Mouse (Mus musculus) ES-E14 (cell line): ENCODE data around the gene Duoxa1. TPM values are rescaled to one million over a fixed set of nuclear protein-coding genes. Genes with fewer than 3 reads are reported as not detected.

ENCODE experiments used
- DNase-seq: peaks from one replicate; pipeline ENCODE4 v3.0.0-alpha.2; 2013; ENCODE audit warnings: low read depth, low spot score
- H3K27ac ChIP-seq: 2 replicates; pipeline ENCODE4 v1.5.1; 2012; ENCODE audit warnings: low read depth, mild to moderate bottlenecking, low read length, moderate library complexity, mixed read lengths; ENCODE audit not compliant: poor library complexity, insufficient read depth, severe bottlenecking
- H3K36me3 ChIP-seq: 2 replicates; pipeline ENCODE4 v1.6.1; 2012; ENCODE audit warnings: mild to moderate bottlenecking, low read length, moderate library complexity, mixed read lengths; ENCODE audit not compliant: control insufficient read depth, poor library complexity, insufficient read depth, severe bottlenecking
- H3K4me1 ChIP-seq, 2 experiments: fragments of 150-350 bp in 1 of 2; sonication (generic) in 1 of 2; 2 replicates each; pipeline ENCODE4 v1.6.1; 2012; ENCODE audit warnings: low read length in 2 of 2, mild to moderate bottlenecking in 1 of 2, mixed read lengths in 1 of 2; ENCODE audit not compliant: control insufficient read depth in 2 of 2, insufficient read depth in 2 of 2, poor library complexity in 1 of 2
- H3K4me3 ChIP-seq, 2 experiments: fragments of 150-350 bp in 1 of 2; sonication (generic) in 1 of 2; 2 replicates each; pipeline ENCODE4 v1.5.1; 2012; ENCODE audit warnings: low read length in 2 of 2, low read depth in 1 of 2, mild to moderate bottlenecking in 1 of 2, mixed read lengths in 1 of 2; ENCODE audit not compliant: insufficient read depth in 1 of 2, poor library complexity in 1 of 2, severe bottlenecking in 1 of 2
- H3K9ac ChIP-seq: 2 replicates; pipeline ENCODE4 v1.6.1; 2012; ENCODE audit warnings: low read depth, mild to moderate bottlenecking, low read length, mixed read lengths; ENCODE audit not compliant: poor library complexity, insufficient read depth, severe bottlenecking
- H3K9me3 ChIP-seq: fragments of 150-350 bp; sonication (generic); 2 replicates; pipeline ENCODE4 v1.6.1; 2012; ENCODE audit warnings: low read depth, mild to moderate bottlenecking, low read length; ENCODE audit not compliant: control insufficient read depth, insufficient read depth
- CHD2 ChIP-seq: IDR thresholded peaks from 2 replicates; pipeline ENCODE4 v1.6.1; 2014; ENCODE audit warnings: mild to moderate bottlenecking, low read depth, low read length, inconsistent platforms
- HCFC1 ChIP-seq: IDR thresholded peaks from 2 replicates; pipeline ENCODE4 v1.6.1; 2012; ENCODE audit warnings: low read length, inconsistent platforms, borderline replicate concordance; ENCODE audit not compliant: insufficient read depth
- MAFK ChIP-seq: IDR thresholded peaks from 2 replicates; pipeline ENCODE4 v1.6.1; 2014; ENCODE audit warnings: mild to moderate bottlenecking, low read depth, low read length, inconsistent platforms; ENCODE audit not compliant: insufficient read depth
- ZC3H11A ChIP-seq: IDR thresholded peaks from 2 replicates; pipeline ENCODE4 v1.6.1; 2012; ENCODE audit warnings: low read depth, mild to moderate bottlenecking, inconsistent platforms, low read length, borderline replicate concordance
- ZNF384 ChIP-seq: IDR thresholded peaks from 2 replicates; pipeline ENCODE4 v1.6.1; 2012; ENCODE audit warnings: low read depth, low read length, inconsistent platforms
- in situ Hi-C, 2 experiments: fragments of 600-800 bp; cut with MboI; formaldehyde crosslinking; loops; one replicate each; pipeline ENCODE4 v1.15.1; 2025; ENCODE audit warnings: low sequenced_read_pairs in 2 of 2, inconsistent platforms in 1 of 2; ENCODE audit not compliant: unreplicated experiment in 2 of 2
- total RNA-seq: library from RNA; depleted of rRNA; stranded (reverse); fragments of 300-350 nt; gene quantifications from 2 replicates; pipeline ENCODE4 v1.2.3, GENCODE M21; 2012

The Duoxa1 gene
- total RNA-seq, 1 experiment, result 1.3 TPM

DNA sequence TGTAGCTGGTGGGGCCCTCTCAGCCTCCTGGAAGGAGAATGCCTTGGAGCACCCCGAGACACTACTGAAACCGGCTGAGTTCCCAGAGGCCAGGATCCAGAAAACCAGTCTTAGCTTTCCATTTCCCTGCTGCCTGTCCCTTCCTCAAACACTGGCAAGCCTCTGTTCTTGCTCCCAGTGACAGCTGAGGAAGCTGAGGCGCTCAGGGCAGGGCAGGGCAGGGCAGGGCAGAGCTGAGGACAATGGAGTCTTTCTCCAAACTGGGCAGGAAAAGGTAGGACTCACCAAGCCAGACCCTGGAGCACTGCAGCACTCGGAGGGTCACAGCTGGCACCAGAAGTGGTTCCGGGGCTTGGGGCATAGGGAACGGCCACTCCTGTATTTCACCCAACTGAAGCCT is 46.8 kb upstream of the Duoxa1 start:
- Histone ChIP-seq H3K36me3 (peaks cover 5% of the 10 kb centered on the region; the same call in 1 of the 2 replicates), H3K9me3 (no peaks in the 10 kb centered on the region), H3K4me1 (peaks cover 0 to 13% of the 10 kb centered on the region in 2 experiments; a peak in 2 of 4 replicates), H3K4me3 (no peak overlapping the region), H3K9ac (no peak overlapping the region), H3K27ac (no peak overlapping the region; the same call in 1 of the 2 replicates)
- TF ChIP-seq ZNF384, result no peak
- no peak for TF ChIP-seq CHD2
- TF ChIP-seq ZC3H11A, result no peak
- TF ChIP-seq HCFC1, result no peak
- no peak for TF ChIP-seq MAFK
- in situ Hi-C loops, result no loop called here
- no peak for DNase-seq

GRCm38 (mm10) chr2:122356187-122356586 is 42.7 kb upstream of the Duoxa1 start:
- in situ Hi-C loops, result no loop called here
- TF ChIP-seq ZC3H11A (no peak), ZNF384 (no peak), CHD2 (no peak), MAFK (no peak), HCFC1 (no peak)
- Histone ChIP-seq H3K4me3 (no peak overlapping the region), H3K4me1 (peaks cover 1 to 32% of the 10 kb centered on the region in 2 experiments; a peak in 3 of 4 replicates), H3K27ac (no peak overlapping the region), H3K36me3 (peaks cover 2% of the 10 kb centered on the region; the same call in 1 of the 2 replicates), H3K9ac (no peak overlapping the region), H3K9me3 (no peaks in the 10 kb centered on the region)
- no peak for DNase-seq

- DNase-seq, result no peak
- Histone ChIP-seq H3K9me3 (no peaks in the 10 kb centered on the region), H3K9ac (no peak overlapping the region), H3K36me3 (no peaks in the 10 kb centered on the region; the same call in 1 of the 2 replicates), H3K27ac (no peak overlapping the region), H3K4me3 (no peak overlapping the region), H3K4me1 (peaks cover 1 to 35% of the 10 kb centered on the region in 2 experiments; a peak in 3 of 4 replicates)
- TF ChIP-seq ZC3H11A, result no peak
- no peak for TF ChIP-seq CHD2
- no peak for TF ChIP-seq ZNF384
- TF ChIP-seq MAFK, result no peak
- TF ChIP-seq HCFC1, result no peak
- in situ Hi-C loops, result no loop called here
These were observed 41.9 kb upstream of the Duoxa1 start for GRCm38 (mm10) chr2:122355389-122355788.

- in situ Hi-C loops, result no loop called here
- H3K36me3 ChIP-seq, result peaks cover 2% of the 10 kb centered on the region; the same call in 1 of the 2 replicates
- DNase-seq, result no peak
- no peak overlapping the region for H3K9ac ChIP-seq
- no peak overlapping the region for H3K27ac ChIP-seq
- TF ChIP-seq MAFK (no peak), HCFC1 (no peak), ZNF384 (no peak), CHD2 (no peak), ZC3H11A (no peak)
- H3K9me3 ChIP-seq, result no peaks in the 10 kb centered on the region
- no peak overlapping the region for H3K4me3 ChIP-seq
- peaks cover 1 to 41% of the 10 kb centered on the region in 2 experiments; a peak in 3 of 4 replicates for H3K4me1 ChIP-seq
These were observed 40.8 kb upstream of the Duoxa1 start for GRCm38 (mm10) chr2:122354191-122354929.
